Mouse (Mus musculus) inflammation-experienced regulatory T-cells (primary cell): ENCODE results near the gene Ddi1. TPM values are rescaled to one million over a fixed set of nuclear protein-coding genes. Genes with fewer than 3 reads are reported as not detected.

Source experiments
- polyA plus RNA-seq, 2 experiments: library from polyadenylated mRNA; unstranded; fragments of 100-300 nt; shearing (Covaris generic); gene quantifications; one replicate each; pipeline ENCODE4 v1.2.1; 2017

Gene Ddi1
- polyA plus RNA-seq, result under 1 TPM; 0.13 to 0.14 TPM

DNA sequence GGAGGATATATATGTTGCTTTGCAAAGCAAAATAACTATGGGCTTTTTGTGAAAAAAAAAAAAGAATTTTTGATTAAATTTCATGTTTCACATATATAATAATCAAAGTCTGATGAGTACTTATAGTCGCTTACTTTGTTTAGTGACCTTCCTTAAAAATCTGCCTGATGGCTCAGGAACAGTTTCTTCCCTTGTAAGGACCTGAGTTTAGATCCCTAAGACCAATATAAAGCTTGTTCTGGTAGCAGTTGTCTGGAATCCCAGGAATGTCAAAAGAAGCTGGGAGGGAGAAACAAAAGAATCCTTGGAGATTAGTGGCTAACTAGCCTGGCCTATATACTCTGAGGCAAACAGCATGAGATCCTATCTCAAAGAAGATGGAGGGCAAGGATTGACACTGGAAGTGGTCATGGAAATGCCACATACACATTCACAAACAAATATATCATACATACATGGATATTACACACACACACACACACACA, at the start of gene Ddi1:
Gene Ddi1, minus strand, starts transcription at position 51 of the 485 bp plus-strand sequence.

Other genes with a start within 250 kb of the Ddi1 start
- under 1 TPM; 0.39 to 0.89 TPM for gene Pdgfd, start 101.3 kb downstream of the Ddi1 start, polyA plus RNA-seq